Mouse (Mus musculus) liver, postnatal 0 days (tissue): ENCODE measurements at regions not wholly inside any gene's neighbourhood (a gene's known extent, or its start where the extent isn't known, plus 50 kb on each side); places are given as distances from the start of the nearest gene placed in this dataset.

Source experiments
- CTCF ChIP-seq: sonication (generic); IDR thresholded peaks from 2 replicates; pipeline ENCODE4 v1.5.1; 2016; ENCODE audit warnings: antibody characterized with exemption, low read depth
- EP300 ChIP-seq: IDR thresholded peaks from 2 replicates; pipeline ENCODE4 v1.6.1; 2016; ENCODE audit warnings: antibody characterized with exemption, low read depth, mild to moderate bottlenecking

DNA sequence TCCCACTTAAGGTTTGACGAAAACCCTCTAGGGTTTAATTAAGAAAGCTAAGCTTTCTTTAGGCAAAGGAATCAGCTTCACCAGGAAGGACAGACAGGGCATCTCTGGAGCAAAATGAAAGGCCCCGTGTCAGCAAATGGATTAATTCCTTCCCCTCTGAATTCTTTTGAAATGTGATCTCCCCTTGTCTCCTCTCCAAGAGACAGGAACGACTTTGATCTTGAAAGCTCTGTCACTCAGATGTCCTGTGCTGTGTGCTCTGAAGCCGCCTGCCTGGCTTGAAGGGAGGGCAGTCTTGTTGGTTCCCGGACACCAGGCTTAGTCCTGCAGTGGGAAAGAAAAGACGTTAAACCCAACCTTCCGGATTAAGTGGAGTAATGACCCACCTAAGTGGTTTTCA lies 52.8 kb downstream of the Rhob start:
- no peak for TF ChIP-seq CTCF
- TF ChIP-seq EP300 = no peak
